Mouse (Mus musculus) activated CD4-positive, CD25-positive, alpha-beta regulatory T cell (primary cell): ENCODE results near the gene Olfr485. TPM values are rescaled to one million over a fixed set of nuclear protein-coding genes. Genes with fewer than 3 reads are reported as not detected.

ENCODE experiments used
- polyA plus RNA-seq, 2 experiments: library from polyadenylated mRNA; unstranded; fragments of 100-300 nt; shearing (Covaris generic); gene quantifications; one replicate each; pipeline ENCODE4 v1.2.1; 2017

Olfr485 gene
- polyA plus RNA-seq = not detected

DNA sequence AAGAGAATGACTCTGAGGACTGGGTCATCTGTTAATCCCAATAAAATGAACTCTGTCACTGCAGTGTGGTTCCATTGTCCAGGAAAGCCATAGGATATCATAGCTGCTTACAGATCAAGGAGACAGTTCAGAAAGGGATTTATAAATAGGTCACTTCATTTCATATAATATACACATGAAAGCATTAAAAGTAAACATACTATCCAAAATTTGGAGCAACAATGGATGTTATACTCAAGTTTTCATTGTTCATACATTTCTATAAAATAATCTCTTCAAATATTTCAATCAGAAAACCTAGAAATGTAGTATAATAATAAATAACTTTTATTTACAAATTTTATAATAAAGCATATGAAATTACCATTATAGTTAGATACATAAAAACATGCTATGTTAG, at the start of gene Olfr485:
Olfr485 (minus strand) TSS at position 101 of the 400 bp plus-strand sequence.

DNA sequence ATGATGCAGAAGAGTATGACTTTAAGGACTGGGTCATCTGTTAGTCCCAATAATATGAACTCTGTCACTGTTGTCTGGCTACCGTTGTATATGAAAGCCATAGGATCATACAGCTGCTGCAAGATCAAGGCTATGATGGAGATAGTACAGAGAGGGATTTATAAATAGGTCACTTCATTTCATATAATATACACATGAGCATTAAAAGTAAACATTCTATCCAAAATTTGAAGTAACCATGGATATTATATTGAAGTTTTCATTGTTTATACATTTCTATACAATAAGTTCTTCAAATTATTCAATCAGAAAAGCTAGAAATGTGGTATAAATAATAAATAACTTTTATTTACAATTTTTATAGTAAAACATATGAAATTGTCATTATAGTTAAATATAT, 13.0 kb upstream of the Olfr485 start, which contains the start of gene Olfr486:
Olfr486 (minus strand) TSS at position 101 of the 400 bp plus-strand sequence.

DNA sequence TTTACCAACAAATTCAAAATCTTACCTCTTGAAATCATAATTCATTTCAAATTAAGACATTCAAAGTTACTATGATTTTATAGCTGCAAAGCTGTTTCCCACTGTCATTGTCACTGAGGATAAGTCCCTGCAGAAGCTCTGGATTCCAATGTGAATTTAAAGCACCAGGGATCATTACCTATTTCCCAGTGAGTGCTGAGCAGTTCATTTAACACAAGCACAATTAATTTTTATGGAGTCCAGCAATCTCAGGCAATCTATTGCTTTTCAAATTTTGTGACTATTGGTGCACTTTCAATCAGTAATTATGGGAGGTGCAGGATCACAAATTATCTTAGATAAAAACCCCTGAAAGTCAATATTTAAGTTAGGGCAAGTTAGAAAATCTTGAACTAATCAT, 32.3 kb downstream of the Olfr485 start, which contains the start of gene Olfr484:
Olfr484 (minus strand) TSS at position 101 of the 400 bp plus-strand sequence.

Other genes starting within 250 kb of the Olfr485 start
- gene Olfr473, start 229.4 kb downstream of the Olfr485 start, polyA plus RNA-seq = not detected
- not detected for gene Olfr474, start 205.2 kb downstream of the Olfr485 start, polyA plus RNA-seq
- not detected for gene Olfr476, start 195.1 kb downstream of the Olfr485 start, polyA plus RNA-seq
- gene Olfr477, start 173.2 kb downstream of the Olfr485 start, polyA plus RNA-seq = not detected
- not detected for gene Olfr478, start 125.9 kb downstream of the Olfr485 start, polyA plus RNA-seq
- gene Olfr479, start 109.2 kb downstream of the Olfr485 start, polyA plus RNA-seq = not detected
- gene Olfr480, start 92.5 kb downstream of the Olfr485 start, polyA plus RNA-seq = not detected
- under 1 TPM in 1 of 2 experiments, not detected in 1; 0.17 TPM for gene Olfr481, start 80.0 kb downstream of the Olfr485 start, polyA plus RNA-seq
- gene Olfr482, start 62.3 kb downstream of the Olfr485 start, polyA plus RNA-seq = under 1 TPM; 0.10 to 0.16 TPM
- under 1 TPM in 1 of 2 experiments, not detected in 1; 0.21 TPM for gene Olfr483, start 59.0 kb downstream of the Olfr485 start, polyA plus RNA-seq
- gene Olfr484, start 32.4 kb downstream of the Olfr485 start, polyA plus RNA-seq = not detected
- gene Olfr486, start 12.9 kb upstream of the Olfr485 start, polyA plus RNA-seq = not detected
- gene Olfr487, start 54.8 kb upstream of the Olfr485 start, polyA plus RNA-seq = not detected
- gene Olfr488, start 98.5 kb upstream of the Olfr485 start, polyA plus RNA-seq = under 1 TPM in 1 of 2 experiments, not detected in 1; 0.41 TPM
- not detected for gene Olfr490, start 129.1 kb upstream of the Olfr485 start, polyA plus RNA-seq
- under 1 TPM in 1 of 2 experiments, not detected in 1; 0.31 TPM for gene Olfr491, start 153.6 kb upstream of the Olfr485 start, polyA plus RNA-seq
- gene Olfr492, start 163.8 kb upstream of the Olfr485 start, polyA plus RNA-seq = not detected
- not detected for gene Olfr493, start 187.1 kb upstream of the Olfr485 start, polyA plus RNA-seq
- gene Olfr494, start 205.5 kb upstream of the Olfr485 start, polyA plus RNA-seq = not detected
- gene Olfr495, start 233.3 kb upstream of the Olfr485 start, polyA plus RNA-seq = not detected